Mouse (Mus musculus): ENCODE measurements around the gene Pon3.

The Pon3 gene

GRCm38 (mm10) chr6:5255722-5256451, at the start of gene Pon3:
Gene Pon3 (minus strand): TSS chr6:5256286.
- peak; percentile 31 for DNase-seq (ENCODE audit: low read depth, low spot score)

GRCm38 (mm10) chr6:5304956-5305355, 48.9 kb upstream of the Pon3 start:
- no peak for DNase-seq (ENCODE audit: low read depth, low spot score)

GRCm38 (mm10) chr6:5300629-5301028, 44.5 kb upstream of the Pon3 start:
- DNase-seq (ENCODE audit: low read depth, low spot score): no peak

GRCm38 (mm10) chr6:5299561-5299960, 43.5 kb upstream of the Pon3 start:
- no peak for DNase-seq (ENCODE audit: low read depth, low spot score)

GRCm38 (mm10) chr6:5298092-5298554, 42.0 kb upstream of the Pon3 start, which contains the start of gene Pon2:
Gene Pon2 (minus strand): TSS chr6:5298455.
- peak; percentile 80 for DNase-seq (ENCODE audit: low read depth, low spot score)

GRCm38 (mm10) chr6:5297321-5298091, 41.4 kb upstream of the Pon3 start:
- DNase-seq (ENCODE audit: low read depth, low spot score): peak; percentile 47

- no peak for DNase-seq (ENCODE audit: low read depth, low spot score)
Observed at GRCm38 (mm10) chr6:5296067-5296466, 40.0 kb upstream of the Pon3 start.

- DNase-seq (ENCODE audit: low read depth, low spot score): no peak
Observed at GRCm38 (mm10) chr6:5294659-5295449, 38.8 kb upstream of the Pon3 start.

GRCm38 (mm10) chr6:5292841-5293240, 36.8 kb upstream of the Pon3 start:
- DNase-seq (ENCODE audit: low read depth, low spot score): no peak

- no peak for DNase-seq (ENCODE audit: low read depth, low spot score)
Observed at GRCm38 (mm10) chr6:5291450-5291849, 35.4 kb upstream of the Pon3 start.

GRCm38 (mm10) chr6:5287919-5288318, 31.8 kb upstream of the Pon3 start:
- DNase-seq (ENCODE audit: low read depth, low spot score): no peak

- no peak for DNase-seq (ENCODE audit: low read depth, low spot score)
Observed at GRCm38 (mm10) chr6:5287392-5287791, 31.3 kb upstream of the Pon3 start.

- DNase-seq (ENCODE audit: low read depth, low spot score): no peak
Observed at GRCm38 (mm10) chr6:5282418-5282817, 26.3 kb upstream of the Pon3 start.

GRCm38 (mm10) chr6:5280576-5281305, 24.7 kb upstream of the Pon3 start:
- peak; percentile 33 for DNase-seq (ENCODE audit: low read depth, low spot score)

GRCm38 (mm10) chr6:5277972-5278371, 21.9 kb upstream of the Pon3 start:
- no peak for DNase-seq (ENCODE audit: low read depth, low spot score)

- DNase-seq (ENCODE audit: low read depth, low spot score): no peak
Observed at GRCm38 (mm10) chr6:5269641-5270040, 13.6 kb upstream of the Pon3 start.

- DNase-seq (ENCODE audit: low read depth, low spot score): no peak
Observed at GRCm38 (mm10) chr6:5264793-5265192, 8.7 kb upstream of the Pon3 start.

GRCm38 (mm10) chr6:5263250-5263999, 7.3 kb upstream of the Pon3 start:
- DNase-seq (ENCODE audit: low read depth, low spot score): no peak

- no peak for DNase-seq (ENCODE audit: low read depth, low spot score)
Observed at GRCm38 (mm10) chr6:5262322-5263249, 6.5 kb upstream of the Pon3 start.
